Mouse (Mus musculus): ENCODE results near the gene Pms1. TPM values are rescaled to one million over a fixed set of nuclear protein-coding genes. Genes with fewer than 3 reads are reported as not detected.
A peak's percentile ranks its signal among the peaks of the same experiment; 100 is the strongest.
"Not testable (repeated sequence)": the region's sequence is repeated elsewhere in the genome, so short reads cannot be mapped to it uniquely, and the experiment has no call there.

Gene Pms1
- 20.0 and 20.8 TPM in 2 replicates for polyA plus RNA-seq (2014; fragmentation: Nextera tagmentation; extraction: Ambion mirVana)

GRCm38 (mm10) chr1:53296581-53297383, at the start of gene Pms1, which contains the start of the genes Ormdl1 and Gm28778:
TSS of gene Pms1 (minus strand) at chr1:53297018.
TSS of gene Ormdl1 (plus strand) at chr1:53297095.
TSS of gene Gm28778 (plus strand) at chr1:53297111.
- Histone ChIP-seq H3K9me3 (ENCODE audit: control insufficient read depth, low read depth, low read length) (no peaks in the 10 kb centered on the region), H3K27me3 (ENCODE audit: control insufficient read depth, insufficient read depth, low read length) (no peaks in the 10 kb centered on the region), H3K36me3 (ENCODE audit: control insufficient read depth, insufficient read depth, low read length) (no peaks in the 10 kb centered on the region), H3K9ac (replicated peaks; ENCODE audit: low read depth, low read length) (peak within 1 kb of the TSS; percentile 68), H3K27ac (ENCODE audit: low read length) (peak within 1 kb of the TSS; percentile 86), H3K4me3 (ENCODE audit: low read depth, low read length) (peak within 1 kb of the TSS; percentile 76), H3K4me2 (replicated peaks; ENCODE audit: low read depth, low read length) (peak within 1 kb of the TSS; percentile 50), H3K4me1 (ENCODE audit: control insufficient read depth, insufficient read depth, low read length) (0 out of 2 replicates have a peak, but pooled peaks cover 4% of the 10 kb centered on the region)
- under 1% methylated on average over 66 of the region's 66 CpGs for WGBS
- peak; percentile 100 for ATAC-seq (ENCODE audit: insufficient number of reproducible peaks, insufficient read depth, low FRiP score, low read depth)

- H3K36me3 ChIP-seq (ENCODE audit: control insufficient read depth, insufficient read depth, low read length), result peaks cover 17% of the 10 kb centered on the region
These were observed 44.3 kb upstream of the Pms1 start for GRCm38 (mm10) chr1:53341071-53341470.

GRCm38 (mm10) chr1:53337403-53337802, 40.6 kb upstream of the Pms1 start:
- not testable (repeated sequence) for H3K27me3 ChIP-seq (ENCODE audit: control insufficient read depth, insufficient read depth, low read length); H3K4me2 ChIP-seq (replicated peaks; ENCODE audit: low read depth, low read length); H3K4me1 ChIP-seq (ENCODE audit: control insufficient read depth, insufficient read depth, low read length); H3K9me3 ChIP-seq (ENCODE audit: control insufficient read depth, low read depth, low read length); H3K4me3 ChIP-seq (ENCODE audit: low read depth, low read length); H3K9ac ChIP-seq (replicated peaks; ENCODE audit: low read depth, low read length); H3K27ac ChIP-seq (ENCODE audit: low read length); H3K36me3 ChIP-seq (ENCODE audit: control insufficient read depth, insufficient read depth, low read length); ATAC-seq (ENCODE audit: insufficient number of reproducible peaks, insufficient read depth, low FRiP score, low read depth)
- 75% methylated on average over 2 of the region's 2 CpGs for WGBS

More at GRCm38 (mm10) chr1:53341071-53341470, 44.3 kb upstream of the Pms1 start:
- Histone ChIP-seq H3K27ac (ENCODE audit: low read length) (no peak overlapping the region), H3K9me3 (ENCODE audit: control insufficient read depth, low read depth, low read length) (peaks cover 4% of the 10 kb centered on the region; the same call in 1 of the 2 replicates), H3K27me3 (ENCODE audit: control insufficient read depth, insufficient read depth, low read length) (no peaks in the 10 kb centered on the region), H3K4me2 (replicated peaks; ENCODE audit: low read depth, low read length) (no peak overlapping the region), H3K4me1 (ENCODE audit: control insufficient read depth, insufficient read depth, low read length) (no peaks in the 10 kb centered on the region), H3K9ac (replicated peaks; ENCODE audit: low read depth, low read length) (no peak overlapping the region), H3K4me3 (ENCODE audit: low read depth, low read length) (no peak overlapping the region)
- 96% methylated on average over 2 of the region's 2 CpGs for WGBS
- ATAC-seq (ENCODE audit: insufficient number of reproducible peaks, insufficient read depth, low FRiP score, low read depth), result no peak

GRCm38 (mm10) chr1:53335465-53335864, 38.6 kb upstream of the Pms1 start:
- no peak overlapping the region for H3K27ac ChIP-seq (ENCODE audit: low read length)
- H3K9ac ChIP-seq (replicated peaks; ENCODE audit: low read depth, low read length), result no peak overlapping the region
- no peak overlapping the region for H3K4me3 ChIP-seq (ENCODE audit: low read depth, low read length)
- H3K36me3 ChIP-seq (ENCODE audit: control insufficient read depth, insufficient read depth, low read length), result no peaks in the 10 kb centered on the region
- H3K9me3 ChIP-seq (ENCODE audit: control insufficient read depth, low read depth, low read length), result no peaks in the 10 kb centered on the region
- no peak for ATAC-seq (ENCODE audit: insufficient number of reproducible peaks, insufficient read depth, low FRiP score, low read depth)
- H3K4me1 ChIP-seq (ENCODE audit: control insufficient read depth, insufficient read depth, low read length), result no peaks in the 10 kb centered on the region
- H3K4me2 ChIP-seq (replicated peaks; ENCODE audit: low read depth, low read length), result no peak overlapping the region
- H3K27me3 ChIP-seq (ENCODE audit: control insufficient read depth, insufficient read depth, low read length), result no peaks in the 10 kb centered on the region

- H3K4me3 ChIP-seq (ENCODE audit: low read depth, low read length); H3K9ac ChIP-seq (replicated peaks; ENCODE audit: low read depth, low read length); ATAC-seq (ENCODE audit: insufficient number of reproducible peaks, insufficient read depth, low FRiP score, low read depth); H3K36me3 ChIP-seq (ENCODE audit: control insufficient read depth, insufficient read depth, low read length); H3K4me2 ChIP-seq (replicated peaks; ENCODE audit: low read depth, low read length); H3K9me3 ChIP-seq (ENCODE audit: control insufficient read depth, low read depth, low read length); H3K27me3 ChIP-seq (ENCODE audit: control insufficient read depth, insufficient read depth, low read length); H3K4me1 ChIP-seq (ENCODE audit: control insufficient read depth, insufficient read depth, low read length); H3K27ac ChIP-seq (ENCODE audit: low read length): not testable (repeated sequence)
- 66% methylated on average over 5 of the region's 5 CpGs for WGBS
These were observed 36.7 kb upstream of the Pms1 start for GRCm38 (mm10) chr1:53333527-53333926.

GRCm38 (mm10) chr1:53324827-53325494, 28.1 kb upstream of the Pms1 start:
- Histone ChIP-seq H3K4me3 (ENCODE audit: low read depth, low read length) (no peak overlapping the region), H3K27ac (ENCODE audit: low read length) (no peak overlapping the region), H3K27me3 (ENCODE audit: control insufficient read depth, insufficient read depth, low read length) (no peaks in the 10 kb centered on the region), H3K9me3 (ENCODE audit: control insufficient read depth, low read depth, low read length) (no peaks in the 10 kb centered on the region), H3K4me2 (replicated peaks; ENCODE audit: low read depth, low read length) (no peak overlapping the region), H3K9ac (replicated peaks; ENCODE audit: low read depth, low read length) (no peak overlapping the region), H3K36me3 (ENCODE audit: control insufficient read depth, insufficient read depth, low read length) (no peaks in the 10 kb centered on the region), H3K4me1 (ENCODE audit: control insufficient read depth, insufficient read depth, low read length) (no peaks in the 10 kb centered on the region)
- 90% methylated on average over 5 of the region's 5 CpGs for whole genome bisulfite sequencing
- ATAC-seq (ENCODE audit: insufficient number of reproducible peaks, insufficient read depth, low FRiP score, low read depth), result no peak

GRCm38 (mm10) chr1:53324277-53324676, 27.5 kb upstream of the Pms1 start:
- no peak overlapping the region for H3K9ac ChIP-seq (replicated peaks; ENCODE audit: low read depth, low read length)
- H3K4me3 ChIP-seq (ENCODE audit: low read depth, low read length), result no peak overlapping the region
- H3K4me1 ChIP-seq (ENCODE audit: control insufficient read depth, insufficient read depth, low read length), result no peaks in the 10 kb centered on the region
- ATAC-seq (ENCODE audit: insufficient number of reproducible peaks, insufficient read depth, low FRiP score, low read depth), result no peak
- no peaks in the 10 kb centered on the region for H3K9me3 ChIP-seq (ENCODE audit: control insufficient read depth, low read depth, low read length)
- H3K36me3 ChIP-seq (ENCODE audit: control insufficient read depth, insufficient read depth, low read length), result no peaks in the 10 kb centered on the region
- H3K27ac ChIP-seq (ENCODE audit: low read length), result no peak overlapping the region
- 91% methylated on average over 1 of the region's 1 CpGs for WGBS
- no peak overlapping the region for H3K4me2 ChIP-seq (replicated peaks; ENCODE audit: low read depth, low read length)
- H3K27me3 ChIP-seq (ENCODE audit: control insufficient read depth, insufficient read depth, low read length), result no peaks in the 10 kb centered on the region

GRCm38 (mm10) chr1:53323254-53323653, 26.4 kb upstream of the Pms1 start:
- Histone ChIP-seq H3K4me1 (ENCODE audit: control insufficient read depth, insufficient read depth, low read length) (no peaks in the 10 kb centered on the region), H3K4me2 (replicated peaks; ENCODE audit: low read depth, low read length) (no peak overlapping the region), H3K36me3 (ENCODE audit: control insufficient read depth, insufficient read depth, low read length) (peaks cover 3% of the 10 kb centered on the region; the same call in 1 of the 2 replicates), H3K9ac (replicated peaks; ENCODE audit: low read depth, low read length) (no peak overlapping the region), H3K27me3 (ENCODE audit: control insufficient read depth, insufficient read depth, low read length) (no peaks in the 10 kb centered on the region), H3K9me3 (ENCODE audit: control insufficient read depth, low read depth, low read length) (no peaks in the 10 kb centered on the region), H3K4me3 (ENCODE audit: low read depth, low read length) (no peak overlapping the region), H3K27ac (ENCODE audit: low read length) (no peak overlapping the region)
- ATAC-seq (ENCODE audit: insufficient number of reproducible peaks, insufficient read depth, low FRiP score, low read depth), result no peak
- 89% methylated on average over 5 of the region's 5 CpGs for WGBS
